ENCODE assay signal across 9 mouse cellular contexts in the genomic region with DNA sequence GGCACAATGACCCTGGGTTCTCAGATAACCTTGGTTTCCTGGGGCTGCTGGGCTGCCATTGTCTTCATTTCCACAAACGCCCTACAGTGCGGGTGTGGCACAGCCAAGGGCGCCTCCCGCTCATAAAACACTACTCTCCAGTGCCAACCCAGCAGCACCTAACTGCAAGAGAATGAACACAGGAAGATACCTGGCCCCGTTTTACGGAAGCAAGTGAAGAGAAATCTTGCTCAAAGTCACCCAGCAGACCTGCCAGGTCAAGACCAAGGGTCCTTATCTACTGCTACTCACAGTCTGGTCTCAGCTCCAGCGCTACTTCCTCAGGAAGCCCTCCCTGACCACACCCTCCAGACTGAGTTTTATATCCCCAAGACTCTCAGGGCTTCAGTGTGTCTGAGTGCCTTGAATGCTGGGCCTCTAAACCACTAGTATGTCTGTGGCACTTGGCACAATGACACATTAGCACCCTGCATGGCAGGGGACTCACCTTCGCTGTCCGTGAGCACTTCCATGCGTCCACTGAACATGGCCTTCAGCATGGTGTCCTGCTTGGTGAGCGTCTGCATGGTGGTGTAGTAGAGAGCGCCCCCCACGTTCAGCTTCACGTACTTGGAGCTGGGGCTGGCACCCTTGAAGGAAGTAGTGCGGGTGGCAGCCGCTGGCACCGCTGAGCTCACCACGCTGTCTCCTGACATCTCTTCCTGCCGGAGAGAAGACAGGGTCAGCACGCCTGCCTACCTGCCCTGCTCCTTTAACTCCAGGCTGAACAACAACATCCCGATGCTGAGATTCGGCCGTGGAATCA. TPM values are rescaled to one million over a fixed set of nuclear protein-coding genes. Genes with fewer than 3 reads are reported as not detected.
DNase-seq lines count a peak whose midpoint lies in the region; ATAC-seq and TF ChIP-seq lines count a peak whose summit lies in the region.
"Had no signal": no experiment of that assay in that cellular context is flagged by ENCODE, and none has a peak within 500 bp of the region (broad histone marks: within the 10 kb centered on the region; RNA-seq: fewer than 3 reads in every experiment).

No protein-coding gene starts in this region.

- TF ChIP-seq POLR2A in kidney, adult 2 months (IDR thresholded peaks at IDR 0.05; ENCODE audit: low read depth, low read length), result no peak

- peaks cover 96% of the 10 kb centered on the region for H3K4me1 ChIP-seq in embryonic facial prominence, embryonic 13.5 days
- H3K4me1 ChIP-seq in kidney, adult 2 months (ENCODE audit: control insufficient read depth, insufficient read depth, low read length), result peaks cover 17% of the 10 kb centered on the region
- H3K4me1 ChIP-seq in hindbrain, embryonic 14.5 days (replicated peaks; ENCODE audit: control insufficient read depth, insufficient read depth, low read length), result peaks cover 30% of the 10 kb centered on the region
- peaks cover 10% of the 10 kb centered on the region for H3K4me1 ChIP-seq in forebrain, embryonic 14.5 days (ENCODE audit: control insufficient read depth, insufficient read depth, low read length)

- H3K27me3 ChIP-seq in embryonic facial prominence, embryonic 13.5 days, result no peaks in the 10 kb centered on the region
- no peaks in the 10 kb centered on the region for H3K27me3 ChIP-seq in kidney, adult 2 months (replicated peaks; ENCODE audit: control insufficient read depth, insufficient read depth, low read length)
- no peaks in the 10 kb centered on the region for H3K27me3 ChIP-seq in hindbrain, embryonic 14.5 days (ENCODE audit: control insufficient read depth, insufficient read depth, low read length)
- no peaks in the 10 kb centered on the region for H3K27me3 ChIP-seq in forebrain, embryonic 14.5 days (replicated peaks; ENCODE audit: control insufficient read depth, insufficient read depth, low read length)
- H3K27me3 ChIP-seq: Patski had no signal

- DNase-seq in CD8-positive naive resting alpha-beta T cell, adult 2 months (ENCODE audit: low read depth in 2 of 2, low spot score in 2 of 2), result peak; percentile 21 to 24
- DNase-seq in kidney, adult 2 months, result peak; percentile 67
- peak; percentile 65 for DNase-seq in lung, postnatal 25 days (ENCODE audit: low spot score)
- no peak for DNase-seq in cerebellum, adult 11-12 months
- no peak for DNase-seq in right cerebral cortex, postnatal 25 days
- DNase-seq in hindbrain, embryonic 14.5 days (ENCODE audit: low spot score), result no peak
- DNase-seq in forebrain, embryonic 14.5 days (ENCODE audit: low spot score), result no peak

- peaks cover 45% of the 10 kb centered on the region for H3K36me3 ChIP-seq in embryonic facial prominence, embryonic 13.5 days
- no peaks in the 10 kb centered on the region for H3K36me3 ChIP-seq in kidney, adult 2 months (ENCODE audit: control insufficient read depth, insufficient read depth, low read length)
- H3K36me3 ChIP-seq in hindbrain, embryonic 14.5 days (replicated peaks; ENCODE audit: control insufficient read depth, insufficient read depth), result peaks cover 61% of the 10 kb centered on the region
- H3K36me3 ChIP-seq in forebrain, embryonic 14.5 days (ENCODE audit: control insufficient read depth, insufficient read depth, low read length), result peaks cover 59% of the 10 kb centered on the region

- no peaks in the 10 kb centered on the region for H3K9me3 ChIP-seq in embryonic facial prominence, embryonic 13.5 days
- H3K9me3 ChIP-seq in hindbrain, embryonic 14.5 days (ENCODE audit: control insufficient read depth, low read length), result no peaks in the 10 kb centered on the region
- no peaks in the 10 kb centered on the region for H3K9me3 ChIP-seq in forebrain, embryonic 14.5 days (replicated peaks; ENCODE audit: control insufficient read depth, low read length)

- H3K27ac ChIP-seq in embryonic facial prominence, embryonic 13.5 days, result no peak overlapping the region
- peak overlapping the region; percentile 42 for H3K27ac ChIP-seq in kidney, adult 2 months (ENCODE audit: insufficient read depth, low read depth, low read length)
- H3K27ac ChIP-seq in hindbrain, embryonic 14.5 days, result no peak overlapping the region
- H3K27ac ChIP-seq in forebrain, embryonic 14.5 days (ENCODE audit: low read depth, low read length), result no peak overlapping the region

- 0 out of 2 replicates have a peak overlapping the region, but pooled peaks have one; percentile 16 for H3K9ac ChIP-seq in embryonic facial prominence, embryonic 13.5 days
- no peak overlapping the region for H3K9ac ChIP-seq in hindbrain, embryonic 14.5 days
- H3K9ac ChIP-seq in forebrain, embryonic 14.5 days (ENCODE audit: low read length), result no peak overlapping the region

- ATAC-seq in embryonic facial prominence, embryonic 13.5 days (ENCODE audit: insufficient number of reproducible peaks, insufficient read depth, low FRiP score, low TSS enrichment, low read depth), result no peak
- ATAC-seq in hindbrain, embryonic 14.5 days (ENCODE audit: low FRiP score), result no peak
- ATAC-seq in forebrain, embryonic 14.5 days, result no peak
- ATAC-seq: Patski had no signal

- 90% methylated on average over 23 of the region's 23 CpGs for WGBS in embryonic facial prominence, embryonic 13.5 days
- WGBS in kidney, adult 2 months, result 69% methylated on average over 23 of the region's 23 CpGs
- WGBS in hindbrain, embryonic 14.5 days, result 91% methylated on average over 23 of the region's 23 CpGs
- whole genome bisulfite sequencing in forebrain, embryonic 14.5 days, result 93% methylated on average over 23 of the region's 23 CpGs

- TF ChIP-seq CTCF in kidney, adult 2 months (conservative IDR thresholded peaks at IDR 0.05; ENCODE audit: insufficient read depth, insufficient read length, low read depth, low read length), result no peak

- no peak overlapping the region for H3K4me2 ChIP-seq in embryonic facial prominence, embryonic 13.5 days
- no peak overlapping the region for H3K4me2 ChIP-seq in hindbrain, embryonic 14.5 days (replicated peaks)
- no peak overlapping the region for H3K4me2 ChIP-seq in forebrain, embryonic 14.5 days (ENCODE audit: low read length)

- no peak overlapping the region for H3K4me3 ChIP-seq in embryonic facial prominence, embryonic 13.5 days
- no peak overlapping the region for H3K4me3 ChIP-seq in kidney, adult 2 months (ENCODE audit: insufficient read depth, low read depth, low read length)
- no peak overlapping the region for H3K4me3 ChIP-seq in hindbrain, embryonic 14.5 days (replicated peaks; ENCODE audit: low read length)
- H3K4me3 ChIP-seq in forebrain, embryonic 14.5 days (ENCODE audit: low read depth, low read length), result no peak overlapping the region

RNA-seq across cellular contexts. Expression of a gene that starts 5.7 kb away (rescaled TPM):
- polyA plus RNA-seq in embryonic facial prominence, embryonic 13.5 days (2015; fragmentation: Nextera tagmentation; extraction: Ambion mirVana), result 108 and 110 TPM in 2 replicates
- polyA plus RNA-seq in kidney, adult 2 months (2012; rRNA removed), result 63.5 and 63.8 TPM in 2 replicates
- polyA plus RNA-seq in hindbrain, embryonic 14.5 days (2014; fragmentation: Nextera tagmentation; extraction: Ambion mirVana), result 60.9 and 67.9 TPM in 2 replicates
- polyA plus RNA-seq in forebrain, embryonic 14.5 days (2014; fragmentation: Nextera tagmentation; extraction: Ambion mirVana), result 87.6 and 88.4 TPM in 2 replicates

RNA-seq across cellular contexts. Expression of a gene that starts 5.8 kb away (rescaled TPM):
- 41.4 and 43.4 TPM in 2 replicates for polyA plus RNA-seq in embryonic facial prominence, embryonic 13.5 days (2015; fragmentation: Nextera tagmentation; extraction: Ambion mirVana)
- polyA plus RNA-seq in kidney, adult 2 months (2012; rRNA removed), result 70.9 and 81.9 TPM in 2 replicates
- polyA plus RNA-seq in hindbrain, embryonic 14.5 days (2014; fragmentation: Nextera tagmentation; extraction: Ambion mirVana), result 45.9 and 48.2 TPM in 2 replicates
- polyA plus RNA-seq in forebrain, embryonic 14.5 days (2014; fragmentation: Nextera tagmentation; extraction: Ambion mirVana), result 35.9 and 43.1 TPM in 2 replicates

Comparison
In these comparisons a context has a peak if more than half of its experiments do, and no peak if none do; other contexts are left out.
1. DNase-seq: peak in CD8-positive naive resting alpha-beta T cell, adult 2 months (2 of 2), kidney, adult 2 months (single experiment) and lung, postnatal 25 days (single experiment); none in cerebellum, adult 11-12 months (single experiment), right cerebral cortex, postnatal 25 days (single experiment), hindbrain, embryonic 14.5 days (single experiment) and forebrain, embryonic 14.5 days (single experiment).